Mouse (Mus musculus) midbrain, embryonic 11.5 days (tissue): Measurements from ENCODE around the gene Frmd4a. TPM values are rescaled to one million over a fixed set of nuclear protein-coding genes. Genes with fewer than 3 reads are reported as not detected.

Experiments
- ATAC-seq: fragments of 200-750 bp; cut with Nextera tagmentation; 2 replicates; pipeline ENCODE4 v1.8.0; 2017; ENCODE audit warnings: moderate TSS enrichment, moderate library complexity; ENCODE audit not compliant: low FRiP score
- DNase-seq: peaks from one replicate; pipeline ENCODE4 v3.0.0; 2015; ENCODE audit warnings: low spot score; ENCODE audit errors: missing footprints
- H3K27ac ChIP-seq: fragments of 300-500 bp; sonication (generic); 2 replicates; pipeline ENCODE4 v1.5.1; 2014; ENCODE audit warnings: low read depth, low read length
- H3K27me3 ChIP-seq: fragments of 300-500 bp; sonication (generic); 2 replicates; pipeline ENCODE4 v1.6.1; 2014; ENCODE audit warnings: mild to moderate bottlenecking, low read length, moderate library complexity, mixed read lengths; ENCODE audit not compliant: control insufficient read depth, insufficient read depth
- H3K36me3 ChIP-seq: fragments of 300-500 bp; sonication (generic); 2 replicates; pipeline ENCODE4 v1.6.1; 2014; ENCODE audit warnings: mild to moderate bottlenecking, low read length, moderate library complexity, mixed read lengths; ENCODE audit not compliant: control insufficient read depth, insufficient read depth
- H3K4me1 ChIP-seq: fragments of 300-500 bp; sonication (generic); 2 replicates; pipeline ENCODE4 v1.6.1; 2014; ENCODE audit warnings: low read length; ENCODE audit not compliant: control insufficient read depth, insufficient read depth
- H3K4me2 ChIP-seq: fragments of 300-500 bp; sonication (generic); 2 replicates; pipeline ENCODE4 v1.6.1; 2014; ENCODE audit warnings: mild to moderate bottlenecking, moderate library complexity
- H3K4me3 ChIP-seq: fragments of 300-500 bp; sonication (generic); 2 replicates; pipeline ENCODE4 v1.5.1; 2014; ENCODE audit warnings: low read depth, low read length
- H3K9ac ChIP-seq: fragments of 300-500 bp; sonication (generic); 2 replicates; pipeline ENCODE4 v1.6.1; 2014; ENCODE audit warnings: low read length
- H3K9me3 ChIP-seq: fragments of 300-500 bp; sonication (generic); 2 replicates; pipeline ENCODE4 v1.6.1; 2016; ENCODE audit warnings: low read length; ENCODE audit not compliant: control insufficient read depth
- WGBS: fragments of 180-500 bp; shearing (Covaris S2); extraction: QIAGEN DNeasy Blood & Tissue Kit; methylation state at CpG from one replicate; pipeline ENCODE4 v1.1.7; 2014; 5-methylcytosine and 5-hydroxymethylcytosine counted together
- polyA plus RNA-seq: library from polyadenylated mRNA; unstranded; fragments of >200 nt; fragmentation: Nextera tagmentation; extraction: Ambion mirVana; gene quantifications from 2 replicates; pipeline ENCODE4 v1.2.1, GENCODE M21; 2014

The Frmd4a gene
- polyA plus RNA-seq, 1 experiment from 2014 or later: 35.2 TPM

DNA sequence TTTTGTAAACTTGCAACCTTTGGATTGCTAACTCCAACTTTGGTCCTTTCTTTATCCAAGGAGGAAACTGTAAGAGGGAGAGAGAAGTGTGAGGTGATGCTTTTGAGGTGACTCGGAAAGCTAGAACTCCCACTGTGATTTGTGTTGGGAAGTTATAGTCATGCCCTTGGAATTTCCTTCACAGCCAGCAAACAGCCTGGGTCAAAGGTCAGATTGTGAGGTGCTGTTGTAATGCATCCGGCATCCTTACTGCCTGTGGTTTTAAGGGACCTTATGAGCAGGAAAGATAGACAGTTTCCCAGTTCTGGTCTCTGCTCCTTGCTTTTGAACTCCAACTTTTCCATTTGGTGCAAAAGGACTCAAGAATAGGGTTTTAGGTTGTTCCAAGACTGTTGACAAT is 404.2 kb downstream of the Frmd4a start:
- no peak overlapping the region for H3K27ac ChIP-seq
- WGBS: 62% methylated on average over 2 of the region's 2 CpGs

DNA sequence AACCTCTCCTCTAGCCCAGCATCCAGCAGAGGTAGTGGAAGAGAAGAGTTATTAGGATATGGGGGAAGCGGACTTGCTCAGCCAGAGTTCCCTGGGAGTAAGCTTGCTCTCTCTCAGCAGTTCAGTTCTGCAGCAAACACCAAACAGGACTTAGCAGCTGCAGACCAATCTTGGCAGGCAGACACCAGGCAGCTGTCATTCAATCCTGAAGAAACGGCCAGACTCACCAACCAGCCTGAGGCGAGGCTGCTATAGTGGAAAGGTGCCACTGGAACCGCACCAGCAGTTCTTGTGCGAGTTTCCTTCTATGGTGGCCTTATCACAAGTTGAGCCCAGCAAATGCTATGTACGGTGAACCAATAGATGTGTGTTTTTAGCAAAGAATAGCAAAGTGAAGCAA is 406.4 kb downstream of the Frmd4a start:
- DNase-seq: no peak
- Histone ChIP-seq H3K9me3 (no peaks in the 10 kb centered on the region), H3K4me1 (peaks cover 13% of the 10 kb centered on the region), H3K27me3 (no peaks in the 10 kb centered on the region), H3K36me3 (no peaks in the 10 kb centered on the region), H3K9ac (no peak overlapping the region), H3K4me2 (no peak overlapping the region), H3K27ac (no peak overlapping the region), H3K4me3 (no peak overlapping the region)
- no peak for ATAC-seq
- WGBS: 91% methylated on average over 6 of the region's 6 CpGs

More for the DNA sequence above, 404.2 kb downstream of the Frmd4a start:
- Histone ChIP-seq H3K4me3 (no peak overlapping the region), H3K9ac (no peak overlapping the region), H3K27me3 (no peaks in the 10 kb centered on the region), H3K36me3 (no peaks in the 10 kb centered on the region), H3K4me1 (peaks cover 13% of the 10 kb centered on the region), H3K4me2 (no peak overlapping the region), H3K9me3 (no peaks in the 10 kb centered on the region)
- ATAC-seq: no peak
- DNase-seq: no peak

DNA sequence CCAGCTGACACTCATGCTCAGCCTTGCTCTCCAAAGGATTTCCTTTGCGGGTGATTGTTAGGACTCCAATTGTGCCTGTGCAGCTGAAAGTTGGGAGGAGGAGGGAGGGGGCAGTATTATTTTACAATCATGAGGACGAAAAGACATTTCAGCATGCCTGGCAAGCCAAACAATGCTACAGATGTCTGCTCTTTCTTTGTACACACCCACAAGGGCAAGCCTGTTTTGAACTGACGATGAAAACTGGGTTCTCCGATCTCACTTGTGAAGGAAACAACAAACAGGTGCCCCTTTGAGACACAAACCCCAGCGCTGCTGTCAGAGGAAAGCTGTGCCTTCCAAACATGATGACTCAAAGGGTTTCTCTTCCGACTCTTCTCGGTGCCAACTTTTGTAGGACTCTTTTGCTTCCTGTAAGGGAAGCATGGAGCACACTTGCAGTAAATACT is 410.9 kb downstream of the Frmd4a start:
- Histone ChIP-seq H3K4me2 (no peak overlapping the region), H3K9me3 (no peaks in the 10 kb centered on the region), H3K9ac (no peak overlapping the region), H3K27me3 (no peaks in the 10 kb centered on the region), H3K4me1 (0 out of 2 replicates have a peak, but pooled peaks cover 3% of the 10 kb centered on the region), H3K4me3 (no peak overlapping the region), H3K27ac (no peak overlapping the region), H3K36me3 (peaks cover 2% of the 10 kb centered on the region; the same call in 1 of the 2 replicates)
- ATAC-seq (no peak), DNase-seq (no peak)
- WGBS: 78% methylated on average over 7 of the region's 7 CpGs

DNA sequence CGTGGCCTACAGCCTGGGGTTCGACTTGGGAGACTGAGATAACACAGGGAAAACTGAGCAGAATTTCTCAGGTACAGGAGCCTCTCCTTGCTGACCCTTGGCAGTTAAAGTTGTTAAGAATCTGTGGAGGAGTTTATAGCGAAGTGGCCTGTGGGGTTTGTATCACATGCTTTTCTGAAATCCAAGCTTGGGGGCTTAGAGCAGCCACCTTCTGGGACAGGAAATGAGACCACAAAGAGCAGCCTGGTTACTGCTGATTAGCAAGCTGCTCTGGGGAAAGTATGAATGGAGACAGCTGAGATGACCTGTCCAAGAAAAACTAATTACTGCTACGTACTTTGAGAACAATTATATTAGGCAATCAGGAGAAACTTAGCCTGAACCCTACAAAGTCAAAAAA is 415.6 kb downstream of the Frmd4a start:
- no peak overlapping the region for H3K9ac ChIP-seq
- peaks cover 13% of the 10 kb centered on the region for H3K4me1 ChIP-seq
- peaks cover 2% of the 10 kb centered on the region; the same call in 1 of the 2 replicates for H3K36me3 ChIP-seq
- no peak overlapping the region for H3K27ac ChIP-seq
- H3K9me3 ChIP-seq: no peaks in the 10 kb centered on the region
- H3K4me2 ChIP-seq: no peak overlapping the region
- ATAC-seq (no peak), DNase-seq (no peak)
- H3K27me3 ChIP-seq: no peaks in the 10 kb centered on the region
- 72% methylated on average over 4 of the region's 4 CpGs for WGBS
- H3K4me3 ChIP-seq: no peak overlapping the region

DNA sequence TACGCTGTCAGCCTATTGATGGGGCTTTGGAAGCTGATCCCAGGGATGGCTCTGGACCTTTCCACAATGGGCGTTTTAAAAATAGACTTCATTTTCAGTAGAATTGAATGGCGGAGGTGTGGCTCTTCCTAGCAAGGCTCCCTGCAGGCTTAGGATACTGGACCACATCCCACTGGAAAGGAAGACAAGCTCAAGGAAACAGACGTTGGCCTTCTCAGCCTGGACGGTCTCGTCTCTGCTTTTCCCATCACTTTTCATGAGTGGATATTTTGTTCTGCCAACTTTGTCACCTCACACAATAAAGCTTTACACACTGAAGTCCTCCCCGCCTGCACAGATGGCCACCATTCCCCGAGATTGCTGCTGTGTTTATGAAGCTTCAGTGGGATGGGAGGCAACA is 417.5 kb downstream of the Frmd4a start:
- Histone ChIP-seq H3K9me3 (no peaks in the 10 kb centered on the region), H3K4me2 (no peak overlapping the region), H3K4me1 (peaks cover 13% of the 10 kb centered on the region), H3K9ac (no peak overlapping the region), H3K36me3 (peaks cover 2% of the 10 kb centered on the region; the same call in 1 of the 2 replicates), H3K27me3 (no peaks in the 10 kb centered on the region), H3K4me3 (no peak overlapping the region), H3K27ac (no peak overlapping the region)
- DNase-seq (no peak), ATAC-seq (no peak)
- WGBS: 87% methylated on average over 8 of the region's 8 CpGs

DNA sequence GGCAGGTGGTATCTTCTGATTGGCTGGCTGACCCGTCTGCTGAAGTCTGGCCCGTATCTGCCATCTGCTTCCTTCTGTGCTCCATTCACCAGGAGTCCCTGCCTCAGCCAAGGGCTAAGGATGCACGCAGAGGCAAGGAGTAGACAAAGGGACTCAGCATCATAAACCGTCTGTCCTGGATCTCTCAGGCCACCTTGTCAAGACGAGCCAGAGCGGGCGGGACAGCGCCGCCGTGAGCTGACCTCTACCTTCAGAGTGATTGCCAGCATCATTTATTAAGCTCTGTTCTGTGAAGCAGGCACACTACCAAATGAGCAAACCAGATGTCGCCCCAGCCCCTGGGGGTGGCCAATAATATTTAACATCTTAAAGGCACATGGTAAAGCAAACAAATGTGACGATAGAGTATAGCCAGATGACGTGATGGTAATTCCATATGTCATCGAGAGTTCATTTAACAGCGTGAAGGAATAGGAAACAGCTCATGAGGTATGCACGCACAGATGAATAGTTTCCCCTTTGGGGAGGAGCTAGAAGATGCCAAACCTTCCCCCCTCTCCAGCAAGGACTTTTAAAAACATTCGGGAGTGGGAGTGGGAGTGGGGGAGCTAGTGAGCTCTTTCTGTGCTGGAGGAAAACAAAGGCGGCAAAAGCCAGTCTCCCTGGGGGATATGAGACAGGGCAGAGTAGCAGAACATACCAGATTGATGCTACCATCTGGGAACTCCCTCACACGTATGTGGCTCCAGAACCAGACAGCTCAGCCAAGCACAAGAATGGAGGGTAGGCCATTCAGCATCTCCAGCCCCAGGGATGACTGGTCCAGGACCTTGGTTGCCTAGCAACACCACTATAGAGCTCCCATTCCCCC is 419.1 kb downstream of the Frmd4a start:
- H3K9ac ChIP-seq: no peak overlapping the region
- no peak overlapping the region for H3K4me3 ChIP-seq
- 68% methylated on average over 19 of the region's 19 CpGs for WGBS
- DNase-seq: peak; percentile 91
- no peak overlapping the region for H3K4me2 ChIP-seq
- H3K4me1 ChIP-seq: peaks cover 13% of the 10 kb centered on the region
- peaks cover 1% of the 10 kb centered on the region; the same call in 1 of the 2 replicates for H3K36me3 ChIP-seq
- H3K27me3 ChIP-seq: no peaks in the 10 kb centered on the region
- ATAC-seq: peak; percentile 86
- peak overlapping the region; percentile 33 for H3K27ac ChIP-seq
- no peaks in the 10 kb centered on the region for H3K9me3 ChIP-seq

DNA sequence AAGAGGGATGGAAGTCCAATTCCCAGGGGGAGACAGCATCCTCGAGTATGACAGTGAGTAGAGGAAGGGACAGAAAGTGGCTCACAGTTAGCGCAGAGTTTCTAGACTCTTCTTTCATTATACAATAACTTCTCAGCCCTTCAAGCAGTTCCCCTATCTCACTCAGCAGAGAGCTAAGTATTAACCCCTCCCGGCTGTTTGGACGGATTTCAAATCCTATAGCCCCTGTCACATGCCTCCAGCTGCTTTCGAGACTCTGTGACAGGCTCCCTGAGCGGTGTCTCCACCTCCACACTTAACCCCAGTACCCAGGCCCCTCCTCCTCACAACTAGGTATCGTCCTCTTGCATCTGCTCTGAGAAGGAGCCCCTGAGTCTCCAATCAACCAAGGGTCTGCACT is 421.2 kb downstream of the Frmd4a start:
- Histone ChIP-seq H3K4me2 (no peak overlapping the region), H3K9ac (no peak overlapping the region), H3K4me3 (no peak overlapping the region), H3K27me3 (no peaks in the 10 kb centered on the region), H3K27ac (no peak overlapping the region), H3K4me1 (peaks cover 10% of the 10 kb centered on the region), H3K9me3 (no peaks in the 10 kb centered on the region), H3K36me3 (no peaks in the 10 kb centered on the region; the same call in 1 of the 2 replicates)
- ATAC-seq (0 out of 2 replicates have a peak, but pooled peaks have one; percentile 3), DNase-seq (no peak)
- WGBS: 63% methylated on average over 7 of the region's 7 CpGs

DNA sequence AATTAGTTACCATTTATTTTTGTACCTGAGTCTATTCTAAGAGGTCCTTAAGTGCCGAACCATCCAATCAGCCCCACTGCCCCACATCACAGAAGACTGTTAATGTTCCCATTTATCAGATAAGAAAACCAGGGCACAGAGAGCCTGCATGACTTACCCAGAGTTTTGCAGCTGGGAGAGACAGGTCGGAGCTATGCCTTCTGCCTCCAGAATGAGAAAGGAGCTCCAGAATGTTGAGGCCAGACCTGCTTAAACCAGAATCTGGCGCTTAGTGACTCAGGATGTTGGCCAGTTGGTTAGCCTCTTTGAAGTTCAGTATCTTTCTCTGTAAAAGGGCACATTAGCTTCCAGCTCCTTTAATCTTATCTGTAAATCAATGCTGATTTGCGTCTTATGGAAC is 422.4 kb downstream of the Frmd4a start:
- H3K4me2 ChIP-seq: no peak overlapping the region
- H3K9me3 ChIP-seq: no peaks in the 10 kb centered on the region
- H3K4me3 ChIP-seq: no peak overlapping the region
- H3K9ac ChIP-seq: no peak overlapping the region
- H3K27me3 ChIP-seq: no peaks in the 10 kb centered on the region
- H3K27ac ChIP-seq: no peak overlapping the region
- no peaks in the 10 kb centered on the region; the same call in 1 of the 2 replicates for H3K36me3 ChIP-seq
- DNase-seq (no peak), ATAC-seq (no peak)
- 91% methylated on average over 4 of the region's 4 CpGs for WGBS
- H3K4me1 ChIP-seq: peaks cover 10% of the 10 kb centered on the region

DNA sequence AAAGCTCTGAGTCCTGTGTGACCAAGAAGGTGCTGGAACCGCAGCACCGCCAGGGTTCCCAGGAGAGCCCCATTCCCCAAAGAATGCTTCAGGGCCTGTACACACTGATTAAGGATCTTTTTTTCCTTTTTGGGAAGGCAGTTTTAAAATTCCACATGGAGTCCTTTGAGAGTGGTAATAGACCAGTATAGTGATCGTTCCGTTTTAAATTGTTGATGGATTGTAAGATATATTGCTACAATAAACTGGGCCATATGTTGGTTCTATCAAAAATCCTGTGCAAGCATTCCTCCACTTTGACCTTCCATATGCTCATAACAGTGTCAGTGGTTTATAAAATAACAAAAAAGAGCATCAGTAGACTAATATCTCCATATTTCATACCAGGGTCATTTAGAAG is 424.3 kb downstream of the Frmd4a start:
- no peak overlapping the region for H3K9ac ChIP-seq
- H3K4me3 ChIP-seq: no peak overlapping the region
- H3K36me3 ChIP-seq: no peaks in the 10 kb centered on the region; the same call in 1 of the 2 replicates
- no peaks in the 10 kb centered on the region for H3K9me3 ChIP-seq
- peaks cover 5% of the 10 kb centered on the region for H3K4me1 ChIP-seq
- ATAC-seq (no peak), DNase-seq (no peak)
- H3K4me2 ChIP-seq: no peak overlapping the region
- no peak overlapping the region for H3K27ac ChIP-seq
- 93% methylated on average over 4 of the region's 4 CpGs for WGBS
- H3K27me3 ChIP-seq: no peaks in the 10 kb centered on the region
